Mouse (Mus musculus): ENCODE results near the gene Rnf126. TPM values are rescaled to one million over a fixed set of nuclear protein-coding genes. Genes with fewer than 3 reads are reported as not detected.

Gene Rnf126
- polyA plus RNA-seq, 1 experiment = 49.6 TPM

DNA sequence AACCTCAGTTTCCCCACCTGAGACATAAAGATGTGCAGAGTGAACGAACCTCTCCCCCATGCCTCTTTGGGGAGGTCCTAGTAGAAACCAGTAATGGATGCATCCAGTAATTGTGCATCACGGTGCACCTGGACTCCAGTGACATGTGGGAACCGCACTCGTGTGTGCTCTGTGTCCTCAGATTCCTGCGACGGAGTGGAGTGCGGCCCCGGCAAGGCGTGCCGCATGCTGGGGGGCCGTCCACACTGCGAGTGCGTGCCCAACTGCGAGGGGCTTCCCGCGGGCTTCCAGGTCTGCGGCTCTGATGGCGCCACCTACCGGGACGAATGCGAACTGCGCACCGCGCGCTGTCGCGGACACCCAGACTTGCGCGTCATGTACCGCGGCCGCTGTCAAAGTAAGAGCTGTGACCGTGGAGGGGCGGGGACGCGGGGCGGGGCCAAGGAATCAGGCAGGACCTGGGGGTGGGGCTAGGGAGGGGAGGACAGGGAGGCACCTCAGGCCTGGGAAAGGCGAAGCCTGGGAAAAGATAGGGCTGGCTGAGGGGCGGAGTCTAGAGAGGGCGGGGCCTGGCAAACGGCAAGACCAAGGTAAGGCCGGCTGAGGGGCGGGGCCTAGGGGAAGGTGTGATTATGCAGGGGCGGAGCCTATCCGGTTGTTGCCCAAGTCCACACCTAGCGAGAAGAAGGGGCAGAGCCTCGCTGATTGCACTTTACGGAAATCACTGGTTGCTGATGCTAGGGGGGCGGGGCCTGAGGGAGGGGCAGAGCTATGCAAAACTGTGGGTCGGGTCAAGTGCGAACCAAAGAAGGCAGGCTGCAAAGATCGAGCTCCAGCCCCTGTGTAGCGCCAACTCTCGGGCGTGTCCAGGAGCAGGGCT is 13.3 kb upstream of the Rnf126 start:
- H3K27ac ChIP-seq (ENCODE audit: insufficient read depth, low read length) = no peak overlapping the region
- TF ChIP-seq CTCF (IDR thresholded peaks at IDR 0.05; ENCODE audit: low read depth, low read length) (peak; percentile 79), EP300 (IDR thresholded peaks at IDR 0.05; ENCODE audit: insufficient read depth, low read depth, low read length) (peak; percentile 26; the same call in 1 of the 2 replicates), POLR2A (IDR thresholded peaks at IDR 0.05; ENCODE audit: insufficient read depth, low read length) (no peak)
- H3K9me3 ChIP-seq (replicated peaks; ENCODE audit: control insufficient read depth, insufficient read depth, low read length, poor library complexity, severe bottlenecking) = no peaks in the 10 kb centered on the region
- H3K27me3 ChIP-seq (ENCODE audit: control insufficient read depth, insufficient read depth, low read length, poor library complexity, severe bottlenecking) = no peaks in the 10 kb centered on the region
- no peaks in the 10 kb centered on the region for H3K36me3 ChIP-seq (ENCODE audit: control insufficient read depth, insufficient read depth, low read length, poor library complexity, severe bottlenecking)
- peak overlapping the region; percentile 73 for H3K4me3 ChIP-seq (ENCODE audit: low read depth, low read length)
- H3K9ac ChIP-seq (ENCODE audit: low read depth, poor library complexity, severe bottlenecking) = no peak overlapping the region
- no peaks in the 10 kb centered on the region for H3K4me1 ChIP-seq (ENCODE audit: control insufficient read depth, insufficient read depth, low read length)

- TF ChIP-seq CTCF (IDR thresholded peaks at IDR 0.05; ENCODE audit: low read depth, low read length) (no peak), EP300 (IDR thresholded peaks at IDR 0.05; ENCODE audit: insufficient read depth, low read depth, low read length) (no peak), POLR2A (IDR thresholded peaks at IDR 0.05; ENCODE audit: insufficient read depth, low read length) (no peak)
- H3K36me3 ChIP-seq (ENCODE audit: control insufficient read depth, insufficient read depth, low read length, poor library complexity, severe bottlenecking) = no peaks in the 10 kb centered on the region
- no peaks in the 10 kb centered on the region for H3K27me3 ChIP-seq (ENCODE audit: control insufficient read depth, insufficient read depth, low read length, poor library complexity, severe bottlenecking)
- no peak overlapping the region for H3K9ac ChIP-seq (ENCODE audit: low read depth, poor library complexity, severe bottlenecking)
- no peaks in the 10 kb centered on the region for H3K9me3 ChIP-seq (replicated peaks; ENCODE audit: control insufficient read depth, insufficient read depth, low read length, poor library complexity, severe bottlenecking)
- H3K4me1 ChIP-seq (ENCODE audit: control insufficient read depth, insufficient read depth, low read length) = no peaks in the 10 kb centered on the region
- H3K4me3 ChIP-seq (ENCODE audit: low read depth, low read length) = no peak overlapping the region
- no peak overlapping the region for H3K27ac ChIP-seq (ENCODE audit: insufficient read depth, low read length)
These were observed 12.4 kb upstream of the Rnf126 start for GRCm38 (mm10) chr10:79779193-79779592.

DNA sequence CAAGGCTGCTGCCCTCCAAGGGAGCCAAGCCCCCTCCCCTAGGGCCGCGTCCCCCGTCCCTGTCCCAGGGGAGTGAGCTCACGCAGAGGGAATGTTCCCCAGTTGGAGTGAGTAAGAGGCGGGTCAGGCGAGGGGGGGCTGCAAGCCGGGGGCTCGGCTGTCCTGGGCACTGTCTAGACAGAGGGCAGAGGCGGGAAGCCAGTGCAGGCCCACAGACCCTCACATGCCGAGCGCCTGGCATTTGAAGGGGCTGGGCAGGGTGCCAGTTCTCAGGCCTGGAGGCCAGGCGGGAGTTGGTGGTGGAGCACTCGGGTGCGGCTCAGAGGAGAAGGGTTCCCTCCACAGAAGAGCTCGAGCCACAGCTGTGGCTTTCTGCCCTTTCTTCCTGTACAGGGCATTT is 11.3 kb upstream of the Rnf126 start:
- no peaks in the 10 kb centered on the region for H3K36me3 ChIP-seq (ENCODE audit: control insufficient read depth, insufficient read depth, low read length, poor library complexity, severe bottlenecking)
- H3K4me3 ChIP-seq (ENCODE audit: low read depth, low read length) = no peak overlapping the region
- no peak overlapping the region for H3K27ac ChIP-seq (ENCODE audit: insufficient read depth, low read length)
- no peaks in the 10 kb centered on the region for H3K4me1 ChIP-seq (ENCODE audit: control insufficient read depth, insufficient read depth, low read length)
- TF ChIP-seq EP300 (IDR thresholded peaks at IDR 0.05; ENCODE audit: insufficient read depth, low read depth, low read length) (no peak), CTCF (IDR thresholded peaks at IDR 0.05; ENCODE audit: low read depth, low read length) (no peak), POLR2A (IDR thresholded peaks at IDR 0.05; ENCODE audit: insufficient read depth, low read length) (no peak)
- no peaks in the 10 kb centered on the region for H3K27me3 ChIP-seq (ENCODE audit: control insufficient read depth, insufficient read depth, low read length, poor library complexity, severe bottlenecking)
- H3K9me3 ChIP-seq (replicated peaks; ENCODE audit: control insufficient read depth, insufficient read depth, low read length, poor library complexity, severe bottlenecking) = no peaks in the 10 kb centered on the region
- H3K9ac ChIP-seq (ENCODE audit: low read depth, poor library complexity, severe bottlenecking) = peak overlapping the region; percentile 10; the same call in 1 of the 2 replicates

GRCm38 (mm10) chr10:79777103-79777531 is 10.4 kb upstream of the Rnf126 start, which contains the start of gene Fstl3:
Fstl3 (plus strand) TSS chr10:79777272.
- H3K4me3 ChIP-seq (ENCODE audit: low read depth, low read length) = peak within 1 kb of the TSS; percentile 60
- peak within 1 kb of the TSS; percentile 68 for H3K9ac ChIP-seq (ENCODE audit: low read depth, poor library complexity, severe bottlenecking)
- no peaks in the 10 kb centered on the region for H3K36me3 ChIP-seq (ENCODE audit: control insufficient read depth, insufficient read depth, low read length, poor library complexity, severe bottlenecking)
- no peak for TF ChIP-seq POLR2A (IDR thresholded peaks at IDR 0.05; ENCODE audit: insufficient read depth, low read length)
- no peaks in the 10 kb centered on the region for H3K27me3 ChIP-seq (ENCODE audit: control insufficient read depth, insufficient read depth, low read length, poor library complexity, severe bottlenecking)
- no peaks in the 10 kb centered on the region for H3K9me3 ChIP-seq (replicated peaks; ENCODE audit: control insufficient read depth, insufficient read depth, low read length, poor library complexity, severe bottlenecking)
- H3K27ac ChIP-seq (ENCODE audit: insufficient read depth, low read length) = no peak within 1 kb of the TSS
- H3K4me1 ChIP-seq (ENCODE audit: control insufficient read depth, insufficient read depth, low read length) = no peaks in the 10 kb centered on the region

- Histone ChIP-seq H3K27me3 (ENCODE audit: control insufficient read depth, insufficient read depth, low read length, poor library complexity, severe bottlenecking) (no peaks in the 10 kb centered on the region), H3K9me3 (replicated peaks; ENCODE audit: control insufficient read depth, insufficient read depth, low read length, poor library complexity, severe bottlenecking) (no peaks in the 10 kb centered on the region), H3K4me3 (ENCODE audit: low read depth, low read length) (no peak overlapping the region), H3K27ac (ENCODE audit: insufficient read depth, low read length) (no peak overlapping the region), H3K36me3 (ENCODE audit: control insufficient read depth, insufficient read depth, low read length, poor library complexity, severe bottlenecking) (no peaks in the 10 kb centered on the region), H3K9ac (ENCODE audit: low read depth, poor library complexity, severe bottlenecking) (no peak overlapping the region), H3K4me1 (ENCODE audit: control insufficient read depth, insufficient read depth, low read length) (no peaks in the 10 kb centered on the region)
- TF ChIP-seq CTCF (IDR thresholded peaks at IDR 0.05; ENCODE audit: low read depth, low read length) = peak; percentile 48
- TF ChIP-seq EP300 (IDR thresholded peaks at IDR 0.05; ENCODE audit: insufficient read depth, low read depth, low read length) = no peak
These were observed 7.9 kb upstream of the Rnf126 start for GRCm38 (mm10) chr10:79774486-79775279.

DNA sequence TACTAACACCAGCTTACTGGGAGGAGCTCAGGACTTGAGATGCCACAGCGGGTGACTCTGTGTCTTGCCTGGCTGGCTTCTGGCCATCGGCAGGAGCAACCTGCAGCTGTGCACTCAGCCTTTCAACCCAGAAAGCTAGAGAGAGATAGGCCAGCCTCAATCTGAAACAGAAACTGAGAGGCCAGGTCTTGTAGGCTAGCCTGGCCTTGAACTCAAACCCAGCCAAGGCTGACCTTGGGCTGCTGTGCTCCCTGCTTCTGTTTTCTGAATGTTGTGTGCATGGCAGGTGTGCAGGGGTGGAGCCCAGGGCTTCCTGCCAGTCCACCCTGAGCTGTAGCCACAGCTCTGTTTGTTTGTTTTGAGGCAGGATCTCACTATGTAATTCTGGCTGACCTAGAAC is 6.5 kb upstream of the Rnf126 start:
- H3K9ac ChIP-seq (ENCODE audit: low read depth, poor library complexity, severe bottlenecking) = no peak overlapping the region
- H3K9me3 ChIP-seq (replicated peaks; ENCODE audit: control insufficient read depth, insufficient read depth, low read length, poor library complexity, severe bottlenecking) = no peaks in the 10 kb centered on the region
- H3K27me3 ChIP-seq (ENCODE audit: control insufficient read depth, insufficient read depth, low read length, poor library complexity, severe bottlenecking) = no peaks in the 10 kb centered on the region
- no peaks in the 10 kb centered on the region for H3K36me3 ChIP-seq (ENCODE audit: control insufficient read depth, insufficient read depth, low read length, poor library complexity, severe bottlenecking)
- no peaks in the 10 kb centered on the region for H3K4me1 ChIP-seq (ENCODE audit: control insufficient read depth, insufficient read depth, low read length)
- H3K27ac ChIP-seq (ENCODE audit: insufficient read depth, low read length) = no peak overlapping the region
- TF ChIP-seq CTCF (IDR thresholded peaks at IDR 0.05; ENCODE audit: low read depth, low read length) (no peak), EP300 (IDR thresholded peaks at IDR 0.05; ENCODE audit: insufficient read depth, low read depth, low read length) (no peak), POLR2A (IDR thresholded peaks at IDR 0.05; ENCODE audit: insufficient read depth, low read length) (no peak)
- H3K4me3 ChIP-seq (ENCODE audit: low read depth, low read length) = no peak overlapping the region
